Mouse (Mus musculus): ENCODE data around the gene 6030458C11Rik. TPM values are rescaled to one million over a fixed set of nuclear protein-coding genes. Genes with fewer than 3 reads are reported as not detected.

The 6030458C11Rik gene
- polyA plus RNA-seq, 1 experiment from 2014 or later: 10.0 TPM

GRCm38 (mm10) chr15:12770958-12771357, 53.5 kb downstream of the 6030458C11Rik start:
- 73% methylated on average over 7 of the region's 7 CpGs for WGBS
- no peaks in the 10 kb centered on the region for H3K4me1 ChIP-seq (replicated peaks; ENCODE audit: control insufficient read depth, insufficient read depth, low read length)
- H3K27ac ChIP-seq (ENCODE audit: low read depth, low read length): no peak overlapping the region
- no peak overlapping the region for H3K4me2 ChIP-seq (replicated peaks; ENCODE audit: low read depth)
- no peak for TF ChIP-seq CTCF (IDR thresholded peaks at IDR 0.05; ENCODE audit: low read depth)
- no peaks in the 10 kb centered on the region for H3K36me3 ChIP-seq (ENCODE audit: control insufficient read depth, insufficient read depth)
- peaks cover 3% of the 10 kb centered on the region; the same call in 1 of the 2 replicates for H3K27me3 ChIP-seq (replicated peaks; ENCODE audit: control insufficient read depth, insufficient read depth, low read length)
- H3K4me3 ChIP-seq (ENCODE audit: low read depth, low read length): no peak overlapping the region
- no peak overlapping the region for H3K9ac ChIP-seq (ENCODE audit: low read depth, low read length)
- no peak for ATAC-seq
- H3K9me3 ChIP-seq (ENCODE audit: control insufficient read depth): no peaks in the 10 kb centered on the region

GRCm38 (mm10) chr15:12766848-12767247, 57.6 kb downstream of the 6030458C11Rik start:
- Histone ChIP-seq H3K27me3 (replicated peaks; ENCODE audit: control insufficient read depth, insufficient read depth, low read length) (peaks cover 15% of the 10 kb centered on the region; the same call in 1 of the 2 replicates), H3K27ac (ENCODE audit: low read depth, low read length) (no peak overlapping the region), H3K9me3 (ENCODE audit: control insufficient read depth) (no peaks in the 10 kb centered on the region), H3K9ac (ENCODE audit: low read depth, low read length) (no peak overlapping the region), H3K4me3 (ENCODE audit: low read depth, low read length) (no peak overlapping the region), H3K36me3 (ENCODE audit: control insufficient read depth, insufficient read depth) (no peaks in the 10 kb centered on the region), H3K4me1 (replicated peaks; ENCODE audit: control insufficient read depth, insufficient read depth, low read length) (no peaks in the 10 kb centered on the region), H3K4me2 (replicated peaks; ENCODE audit: low read depth) (no peak overlapping the region)
- no peak for TF ChIP-seq CTCF (IDR thresholded peaks at IDR 0.05; ENCODE audit: low read depth)
- WGBS: 38% methylated on average over 4 of the region's 4 CpGs
- ATAC-seq: no peak

GRCm38 (mm10) chr15:12763147-12763546, 61.3 kb downstream of the 6030458C11Rik start:
- no peak overlapping the region for H3K27ac ChIP-seq (ENCODE audit: low read depth, low read length)
- no peak overlapping the region for H3K4me2 ChIP-seq (replicated peaks; ENCODE audit: low read depth)
- no peaks in the 10 kb centered on the region for H3K9me3 ChIP-seq (ENCODE audit: control insufficient read depth)
- WGBS: 59% methylated on average over 10 of the region's 10 CpGs
- no peaks in the 10 kb centered on the region for H3K36me3 ChIP-seq (ENCODE audit: control insufficient read depth, insufficient read depth)
- H3K4me1 ChIP-seq (replicated peaks; ENCODE audit: control insufficient read depth, insufficient read depth, low read length): no peaks in the 10 kb centered on the region
- no peak overlapping the region for H3K9ac ChIP-seq (ENCODE audit: low read depth, low read length)
- no peak for TF ChIP-seq CTCF (IDR thresholded peaks at IDR 0.05; ENCODE audit: low read depth)
- no peak for ATAC-seq
- peaks cover 23% of the 10 kb centered on the region; the same call in 1 of the 2 replicates for H3K27me3 ChIP-seq (replicated peaks; ENCODE audit: control insufficient read depth, insufficient read depth, low read length)
- no peak overlapping the region for H3K4me3 ChIP-seq (ENCODE audit: low read depth, low read length)

GRCm38 (mm10) chr15:12762258-12762913, 62.1 kb downstream of the 6030458C11Rik start:
- no peak for TF ChIP-seq CTCF (IDR thresholded peaks at IDR 0.05; ENCODE audit: low read depth)
- H3K27ac ChIP-seq (ENCODE audit: low read depth, low read length): no peak overlapping the region
- H3K4me1 ChIP-seq (replicated peaks; ENCODE audit: control insufficient read depth, insufficient read depth, low read length): no peaks in the 10 kb centered on the region
- H3K27me3 ChIP-seq (replicated peaks; ENCODE audit: control insufficient read depth, insufficient read depth, low read length): peaks cover 23% of the 10 kb centered on the region; the same call in 1 of the 2 replicates
- H3K4me2 ChIP-seq (replicated peaks; ENCODE audit: low read depth): no peak overlapping the region
- H3K9me3 ChIP-seq (ENCODE audit: control insufficient read depth): no peaks in the 10 kb centered on the region
- H3K4me3 ChIP-seq (ENCODE audit: low read depth, low read length): no peak overlapping the region
- no peak overlapping the region for H3K9ac ChIP-seq (ENCODE audit: low read depth, low read length)
- no peaks in the 10 kb centered on the region for H3K36me3 ChIP-seq (ENCODE audit: control insufficient read depth, insufficient read depth)
- no peak for ATAC-seq
- WGBS: 78% methylated on average over 11 of the region's 11 CpGs

- H3K9ac ChIP-seq (ENCODE audit: low read depth, low read length): no peak overlapping the region
- ATAC-seq: no peak
- H3K4me2 ChIP-seq (replicated peaks; ENCODE audit: low read depth): no peak overlapping the region
- H3K36me3 ChIP-seq (ENCODE audit: control insufficient read depth, insufficient read depth): no peaks in the 10 kb centered on the region
- WGBS: 90% methylated on average over 6 of the region's 6 CpGs
- no peak overlapping the region for H3K27ac ChIP-seq (ENCODE audit: low read depth, low read length)
- no peak for TF ChIP-seq CTCF (IDR thresholded peaks at IDR 0.05; ENCODE audit: low read depth)
- H3K27me3 ChIP-seq (replicated peaks; ENCODE audit: control insufficient read depth, insufficient read depth, low read length): peaks cover 28% of the 10 kb centered on the region; the same call in 1 of the 2 replicates
- H3K9me3 ChIP-seq (ENCODE audit: control insufficient read depth): no peaks in the 10 kb centered on the region
- H3K4me3 ChIP-seq (ENCODE audit: low read depth, low read length): no peak overlapping the region
- no peaks in the 10 kb centered on the region for H3K4me1 ChIP-seq (replicated peaks; ENCODE audit: control insufficient read depth, insufficient read depth, low read length)
Observed at GRCm38 (mm10) chr15:12760747-12761146, 63.7 kb downstream of the 6030458C11Rik start.

GRCm38 (mm10) chr15:12758461-12758860, 66.0 kb downstream of the 6030458C11Rik start:
- Histone ChIP-seq H3K27me3 (replicated peaks; ENCODE audit: control insufficient read depth, insufficient read depth, low read length) (peaks cover 42% of the 10 kb centered on the region), H3K9me3 (ENCODE audit: control insufficient read depth) (no peaks in the 10 kb centered on the region), H3K4me3 (ENCODE audit: low read depth, low read length) (no peak overlapping the region), H3K4me2 (replicated peaks; ENCODE audit: low read depth) (no peak overlapping the region), H3K4me1 (replicated peaks; ENCODE audit: control insufficient read depth, insufficient read depth, low read length) (no peaks in the 10 kb centered on the region), H3K27ac (ENCODE audit: low read depth, low read length) (no peak overlapping the region), H3K36me3 (ENCODE audit: control insufficient read depth, insufficient read depth) (no peaks in the 10 kb centered on the region), H3K9ac (ENCODE audit: low read depth, low read length) (no peak overlapping the region)
- WGBS: 52% methylated on average over 5 of the region's 5 CpGs
- ATAC-seq: no peak
- no peak for TF ChIP-seq CTCF (IDR thresholded peaks at IDR 0.05; ENCODE audit: low read depth)

Small RNA genes lying within 50 kb of the gene (microRNA-seq; reads per million reads assigned to microRNA genes)
- not detected for gene Gm47288

Other genes with a start within 250 kb of the 6030458C11Rik start
- 10.1 and 12.5 TPM in 2 replicates for gene Pdzd2, start 84.7 kb downstream of the 6030458C11Rik start, polyA plus RNA-seq (2015; fragmentation: Nextera tagmentation; extraction: Ambion mirVana)
- 8.4 and 8.9 TPM in 2 replicates for gene Drosha, start 166 bp upstream of the 6030458C11Rik start, polyA plus RNA-seq (2015; fragmentation: Nextera tagmentation; extraction: Ambion mirVana)

All from intestine, postnatal 0 days (tissue).